Mouse (Mus musculus) spleen, adult 12 weeks (tissue): ENCODE results near the gene Kctd4.

Experiments used
- DNase-seq: peaks from one replicate; pipeline ENCODE4 v3.0.0; 2022; ENCODE audit warnings: low spot score

The Kctd4 gene

DNA sequence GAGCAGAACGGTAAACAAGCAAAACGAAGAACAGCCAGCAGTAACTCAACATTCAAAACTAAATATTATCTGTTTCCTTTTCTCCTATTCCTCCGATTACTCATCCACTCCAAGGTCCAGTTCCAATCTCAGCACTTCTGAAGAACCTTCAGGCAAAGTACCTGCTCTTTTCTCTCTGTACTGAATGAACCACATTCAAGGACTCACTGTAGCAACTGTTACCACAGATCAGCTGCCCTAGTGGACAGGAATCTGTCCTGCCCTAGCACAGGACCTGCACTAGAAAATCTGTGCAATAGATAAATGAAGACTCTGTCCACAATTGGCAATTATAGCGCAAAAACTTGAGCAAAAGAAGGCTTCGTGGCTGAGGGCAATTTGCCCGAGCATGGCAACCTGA is 36.1 kb downstream of the Kctd4 start:
- DNase-seq: no peak

DNA sequence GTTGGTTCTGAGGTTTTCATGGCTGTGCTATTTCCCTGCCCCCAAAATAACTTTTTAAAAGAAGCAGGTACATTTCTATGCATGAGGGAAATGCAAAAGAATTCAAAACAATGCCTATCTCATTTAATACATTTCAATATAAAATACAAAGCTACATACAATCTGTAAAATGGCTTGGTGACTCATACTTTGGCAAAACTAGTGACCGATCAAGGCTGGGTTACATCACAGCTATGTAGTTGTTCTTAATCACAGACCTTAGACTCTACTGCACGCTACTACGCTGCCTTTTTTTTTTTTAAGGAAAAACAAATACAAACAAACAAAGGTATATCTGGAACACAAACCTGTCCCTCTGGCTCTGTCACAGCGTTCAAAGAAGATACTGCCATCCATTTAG is 37.6 kb downstream of the Kctd4 start:
- DNase-seq: no peak

GRCm38 (mm10) chr14:75998082-75998481 is 43.3 kb downstream of the Kctd4 start:
- DNase-seq: no peak

DNA sequence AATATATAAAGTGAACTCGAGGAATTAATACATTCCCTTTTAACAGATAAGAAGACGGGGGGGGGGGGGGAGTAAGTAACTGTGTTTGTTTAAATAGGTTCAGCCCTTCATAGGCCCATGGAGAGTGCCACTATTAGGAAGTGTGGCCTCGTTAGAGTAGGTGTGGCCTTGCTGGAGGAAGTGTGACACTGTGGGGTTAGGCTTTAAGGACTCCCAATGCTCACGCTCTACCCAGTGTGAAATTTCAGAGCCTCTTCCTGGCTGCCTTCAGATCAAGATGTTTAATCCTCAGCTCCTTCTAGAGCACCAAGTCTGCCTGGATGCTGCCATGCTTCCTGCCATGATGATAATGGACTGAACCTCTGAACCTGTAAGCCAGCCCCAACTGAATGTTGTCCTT is 47.0 kb downstream of the Kctd4 start:
- DNase-seq: no peak

GRCm38 (mm10) chr14:76005011-76005410 is 50.2 kb downstream of the Kctd4 start:
- no peak for DNase-seq

DNA sequence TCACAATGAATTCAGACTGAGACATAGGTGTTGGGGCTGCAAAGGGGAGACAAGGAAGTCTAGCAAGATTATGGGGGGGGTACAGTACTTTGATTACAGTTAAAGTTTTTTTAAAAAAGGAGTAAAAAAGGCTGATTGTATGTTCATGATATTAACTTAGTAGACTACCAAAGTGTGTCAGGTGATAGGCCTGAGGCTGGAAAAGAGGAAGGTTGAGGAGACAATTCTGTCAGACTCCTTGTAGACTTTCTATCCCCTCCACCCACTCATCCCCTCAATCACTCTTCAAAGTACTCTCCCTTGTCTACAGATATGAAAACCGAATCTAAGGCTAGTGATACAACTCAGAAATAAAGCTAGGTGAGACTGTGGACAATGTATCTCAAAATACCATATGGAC is 53.4 kb downstream of the Kctd4 start:
- no peak for DNase-seq

DNA sequence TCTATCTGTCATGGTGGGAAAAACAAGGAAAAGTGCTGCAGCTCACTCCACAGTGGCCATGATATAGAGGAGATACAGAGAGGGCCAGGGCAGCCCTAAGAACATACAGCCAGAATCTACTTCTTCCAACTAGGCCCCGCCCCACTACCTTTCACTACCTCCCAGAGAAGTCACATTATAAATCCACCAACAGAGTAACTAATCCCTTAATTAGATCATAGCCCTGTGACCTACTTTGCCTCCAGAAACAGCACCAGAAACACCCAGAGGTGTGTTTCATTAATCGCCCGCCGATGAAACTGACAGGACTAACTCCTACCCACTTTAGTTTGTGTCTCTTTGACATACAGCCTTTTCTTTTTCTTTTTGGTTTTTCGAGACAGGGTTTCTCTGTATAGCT is 54.4 kb downstream of the Kctd4 start:
- no peak for DNase-seq

GRCm38 (mm10) chr14:76010102-76011061 is 55.6 kb downstream of the Kctd4 start, which contains the start of gene Gtf2f2:
Gene Gtf2f2, minus strand, starts transcription at chr14:76010865.
- peak; percentile 83 for DNase-seq

DNA sequence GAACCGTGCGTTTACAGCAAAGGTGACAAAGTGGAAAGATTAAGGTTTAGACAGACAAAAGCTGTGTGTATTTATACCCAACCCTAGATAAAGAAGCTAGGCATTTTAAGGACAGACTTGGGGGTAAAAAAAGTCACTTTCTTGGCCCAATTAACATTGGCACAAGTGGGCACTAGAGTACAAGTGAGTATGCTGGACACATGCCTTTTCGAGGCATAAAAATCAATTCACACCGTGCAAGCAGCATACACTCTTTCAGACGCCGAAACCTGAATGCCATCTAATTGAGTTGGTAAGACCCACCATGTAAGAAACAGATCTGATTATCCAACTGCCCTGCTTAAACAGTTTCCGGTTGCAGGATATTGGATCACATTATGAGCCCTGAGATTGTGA is 56.3 kb downstream of the Kctd4 start:
- no peak for DNase-seq

DNA sequence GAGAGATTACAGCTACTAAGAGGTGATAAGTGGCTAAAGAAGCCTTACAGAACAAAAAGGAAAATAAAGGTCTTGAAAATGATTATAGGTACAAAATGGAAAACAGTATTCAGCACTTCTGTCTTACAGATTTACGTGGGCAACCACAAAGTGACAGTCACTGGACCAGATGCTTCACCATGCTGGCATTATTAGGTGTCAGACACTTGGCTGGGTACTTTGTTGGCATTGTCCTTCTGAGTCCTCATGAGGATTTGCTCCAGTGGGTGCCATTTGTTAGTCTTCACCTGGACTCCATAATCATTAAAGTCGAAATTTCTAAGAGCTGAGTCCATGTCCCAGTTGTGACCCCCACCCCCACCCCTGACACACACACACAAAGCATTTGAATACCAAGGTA is 59.5 kb downstream of the Kctd4 start:
- DNase-seq: no peak
